Comparison of ENCODE assay signal across 8 mouse cellular contexts in the genomic region with DNA sequence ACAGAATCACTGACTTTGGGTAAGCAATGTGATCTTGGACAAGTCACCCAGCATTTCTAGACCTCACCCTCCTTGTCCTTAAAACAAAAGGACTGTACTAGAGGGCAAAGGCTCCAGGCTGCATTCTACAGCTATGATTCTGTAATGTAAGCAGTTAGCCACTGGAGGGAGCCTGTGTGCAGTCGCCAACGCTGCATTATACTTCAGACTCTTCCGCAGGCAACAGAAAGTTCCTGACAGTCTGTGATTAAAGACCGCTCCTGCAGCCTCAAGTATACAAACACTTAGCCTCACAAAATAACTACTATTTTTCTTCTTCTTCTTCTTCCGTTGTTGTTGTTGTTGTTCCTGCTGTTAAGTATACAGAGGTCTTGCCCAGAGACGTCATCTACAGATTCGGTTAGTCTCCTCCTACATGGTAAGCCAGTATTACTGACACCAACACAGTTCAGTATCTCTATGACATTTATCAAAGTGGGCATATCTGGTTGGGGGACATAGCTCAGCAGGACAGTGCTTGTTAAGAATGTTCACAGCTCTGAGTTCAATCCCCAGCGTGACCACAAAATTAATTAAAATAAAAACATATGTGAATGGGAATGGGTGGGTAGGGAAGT. TPM values are rescaled to one million over a fixed set of nuclear protein-coding genes. Genes with fewer than 3 reads are reported as not detected.
DNase-seq lines count a peak whose midpoint lies in the region; ATAC-seq and TF ChIP-seq lines count a peak whose summit lies in the region.

No protein-coding gene starts in this region.

- no peak for ATAC-seq in neural tube, embryonic 11.5 days (ENCODE audit: insufficient read depth, low FRiP score, low TSS enrichment)
- ATAC-seq in forebrain, embryonic 11.5 days (replicated peaks; ENCODE audit: low FRiP score): 0 out of 2 replicates have a peak, but pooled peaks have one; percentile 36
- ATAC-seq in hindbrain, embryonic 14.5 days (ENCODE audit: low FRiP score): peak; percentile 52; the same call in 1 of the 2 replicates
- 0 out of 2 replicates have a peak, but pooled peaks have one; percentile 11 for ATAC-seq in limb, embryonic 11.5 days (ENCODE audit: insufficient number of reproducible peaks, low FRiP score, low TSS enrichment, low read depth)
- ATAC-seq in midbrain, embryonic 12.5 days (ENCODE audit: low FRiP score, low read depth): no peak

- H3K4me3 ChIP-seq in neural tube, embryonic 11.5 days (ENCODE audit: low read depth, low read length): no peak overlapping the region
- no peak overlapping the region for H3K4me3 ChIP-seq in bone marrow, adult 2 months (replicated peaks; ENCODE audit: control insufficient read depth, low read depth, low read length)
- no peak overlapping the region for H3K4me3 ChIP-seq in forebrain, embryonic 11.5 days (ENCODE audit: low read depth, low read length)
- H3K4me3 ChIP-seq in hindbrain, embryonic 14.5 days (replicated peaks; ENCODE audit: low read length): no peak overlapping the region
- H3K4me3 ChIP-seq in limb, embryonic 11.5 days (ENCODE audit: low read depth, low read length): no peak overlapping the region
- H3K4me3 ChIP-seq in midbrain, embryonic 12.5 days: no peak overlapping the region

- 27% methylated on average over 8 of the region's 8 CpGs for WGBS in neural tube, embryonic 11.5 days
- WGBS in bone marrow, adult 2 months: 14% methylated on average over 8 of the region's 8 CpGs
- WGBS in forebrain, embryonic 11.5 days: 29% methylated on average over 8 of the region's 8 CpGs
- WGBS in hindbrain, embryonic 14.5 days: 27% methylated on average over 8 of the region's 8 CpGs
- WGBS in limb, embryonic 11.5 days: 21% methylated on average over 8 of the region's 8 CpGs
- 29% methylated on average over 8 of the region's 8 CpGs for WGBS in midbrain, embryonic 12.5 days

- DNase-seq in neural tube, embryonic 11.5 days (ENCODE audit: low spot score): peak; percentile 61
- no peak for DNase-seq in neural tube, embryonic 10.5 days (ENCODE audit: extremely low spot score, low spot score)
- peak; percentile 71 for DNase-seq in forebrain, embryonic 11.5 days (ENCODE audit: low spot score)
- peak; percentile 84 for DNase-seq in hindbrain, embryonic 14.5 days (ENCODE audit: low spot score)
- DNase-seq in limb, embryonic 11.5 days (ENCODE audit: low spot score): peak; percentile 78
- DNase-seq in testis, postnatal 10 days (ENCODE audit: low spot score): peak; percentile 61

- TF ChIP-seq CTCF in bone marrow, adult 2 months (IDR thresholded peaks at IDR 0.05; ENCODE audit: control insufficient read depth, insufficient read depth, low read length): peak; percentile 81

- H3K9me3 ChIP-seq in neural tube, embryonic 11.5 days (ENCODE audit: control insufficient read depth, low read length): no peaks in the 10 kb centered on the region
- H3K9me3 ChIP-seq in forebrain, embryonic 11.5 days (ENCODE audit: control insufficient read depth, low read length): no peaks in the 10 kb centered on the region
- H3K9me3 ChIP-seq in hindbrain, embryonic 14.5 days (ENCODE audit: control insufficient read depth, low read length): no peaks in the 10 kb centered on the region
- no peaks in the 10 kb centered on the region for H3K9me3 ChIP-seq in limb, embryonic 11.5 days (ENCODE audit: control insufficient read depth, low read length)
- no peaks in the 10 kb centered on the region for H3K9me3 ChIP-seq in midbrain, embryonic 12.5 days

- H3K4me1 ChIP-seq in neural tube, embryonic 11.5 days (ENCODE audit: control insufficient read depth, insufficient read depth, low read length): no peaks in the 10 kb centered on the region
- peaks cover 1% of the 10 kb centered on the region; the same call in 1 of the 2 replicates for H3K4me1 ChIP-seq in bone marrow, adult 2 months (ENCODE audit: control insufficient read depth, insufficient read depth, low read length)
- 0 out of 2 replicates have a peak, but pooled peaks cover 2% of the 10 kb centered on the region for H3K4me1 ChIP-seq in forebrain, embryonic 11.5 days (replicated peaks; ENCODE audit: control insufficient read depth, insufficient read depth, low read length)
- H3K4me1 ChIP-seq in hindbrain, embryonic 14.5 days (replicated peaks; ENCODE audit: control insufficient read depth, insufficient read depth, low read length): 0 out of 2 replicates have a peak, but pooled peaks cover 8% of the 10 kb centered on the region
- H3K4me1 ChIP-seq in limb, embryonic 11.5 days (ENCODE audit: control insufficient read depth, insufficient read depth, low read length): peaks cover 10% of the 10 kb centered on the region; the same call in 1 of the 2 replicates
- peaks cover 7% of the 10 kb centered on the region; the same call in 1 of the 2 replicates for H3K4me1 ChIP-seq in midbrain, embryonic 12.5 days

- no peak for TF ChIP-seq POLR2A in bone marrow, adult 2 months (IDR thresholded peaks at IDR 0.05; ENCODE audit: borderline replicate concordance, control insufficient read depth, low read depth, low read length)

- H3K27me3 ChIP-seq in neural tube, embryonic 11.5 days (ENCODE audit: control insufficient read depth, insufficient read depth, low read length): no peaks in the 10 kb centered on the region
- H3K27me3 ChIP-seq in forebrain, embryonic 11.5 days (ENCODE audit: control insufficient read depth, insufficient read depth, low read length): no peaks in the 10 kb centered on the region
- H3K27me3 ChIP-seq in hindbrain, embryonic 14.5 days (ENCODE audit: control insufficient read depth, insufficient read depth, low read length): no peaks in the 10 kb centered on the region
- H3K27me3 ChIP-seq in limb, embryonic 11.5 days (ENCODE audit: control insufficient read depth, insufficient read depth, low read length): no peaks in the 10 kb centered on the region
- H3K27me3 ChIP-seq in midbrain, embryonic 12.5 days: peaks cover 13% of the 10 kb centered on the region

- H3K4me2 ChIP-seq in neural tube, embryonic 11.5 days (ENCODE audit: low read depth): no peak overlapping the region
- H3K4me2 ChIP-seq in forebrain, embryonic 11.5 days (ENCODE audit: low read depth, low read length, severe bottlenecking): peak overlapping the region; percentile 31; the same call in 1 of the 2 replicates
- peak overlapping the region; percentile 28; the same call in 1 of the 2 replicates for H3K4me2 ChIP-seq in hindbrain, embryonic 14.5 days (replicated peaks)
- H3K4me2 ChIP-seq in limb, embryonic 11.5 days (ENCODE audit: low read depth, severe bottlenecking): no peak overlapping the region
- H3K4me2 ChIP-seq in midbrain, embryonic 12.5 days (replicated peaks): peak overlapping the region; percentile 36

- H3K27ac ChIP-seq in neural tube, embryonic 11.5 days (ENCODE audit: low read depth, low read length): no peak overlapping the region
- no peak overlapping the region for H3K27ac ChIP-seq in bone marrow, adult 2 months (ENCODE audit: control insufficient read depth, insufficient read depth, low read depth, low read length, poor library complexity)
- no peak overlapping the region for H3K27ac ChIP-seq in forebrain, embryonic 11.5 days (ENCODE audit: low read depth, low read length)
- H3K27ac ChIP-seq in hindbrain, embryonic 14.5 days: no peak overlapping the region
- H3K27ac ChIP-seq in limb, embryonic 11.5 days (replicated peaks; ENCODE audit: low read depth, low read length): no peak overlapping the region
- H3K27ac ChIP-seq in midbrain, embryonic 12.5 days (replicated peaks): no peak overlapping the region

- no peaks in the 10 kb centered on the region for H3K36me3 ChIP-seq in neural tube, embryonic 11.5 days (ENCODE audit: control insufficient read depth, insufficient read depth, low read length)
- H3K36me3 ChIP-seq in forebrain, embryonic 11.5 days (ENCODE audit: control insufficient read depth, insufficient read depth, low read length): no peaks in the 10 kb centered on the region
- no peaks in the 10 kb centered on the region for H3K36me3 ChIP-seq in hindbrain, embryonic 14.5 days (replicated peaks; ENCODE audit: control insufficient read depth, insufficient read depth)
- no peaks in the 10 kb centered on the region for H3K36me3 ChIP-seq in limb, embryonic 11.5 days (ENCODE audit: control insufficient read depth, insufficient read depth, low read length)
- H3K36me3 ChIP-seq in midbrain, embryonic 12.5 days: no peaks in the 10 kb centered on the region

- H3K9ac ChIP-seq in neural tube, embryonic 11.5 days (ENCODE audit: low read length): no peak overlapping the region
- no peak overlapping the region for H3K9ac ChIP-seq in forebrain, embryonic 11.5 days (ENCODE audit: low read length)
- H3K9ac ChIP-seq in hindbrain, embryonic 14.5 days: no peak overlapping the region
- H3K9ac ChIP-seq in limb, embryonic 11.5 days (ENCODE audit: low read length): no peak overlapping the region
- H3K9ac ChIP-seq in midbrain, embryonic 12.5 days (replicated peaks): no peak overlapping the region

RNA-seq across cellular contexts. Expression of a gene that starts 13.0 kb away (rescaled TPM):
- 2.0 and 2.4 TPM in 2 replicates for polyA plus RNA-seq in neural tube, embryonic 11.5 days (2014; fragmentation: Nextera tagmentation; extraction: Ambion mirVana)
- not detected in 2 replicates for polyA plus RNA-seq in bone marrow, adult 2 months (2011; ENCODE audit: insufficient read depth, insufficient read length, low replicate concordance, missing spikeins)
- 0.09 and 0.32 TPM in 2 replicates for polyA plus RNA-seq in forebrain, embryonic 11.5 days (2014; fragmentation: Nextera tagmentation; extraction: Ambion mirVana)
- 0.18 and 0.32 TPM in 2 replicates for polyA plus RNA-seq in hindbrain, embryonic 14.5 days (2014; fragmentation: Nextera tagmentation; extraction: Ambion mirVana)
- 2.9 and 3.5 TPM in 2 replicates for polyA plus RNA-seq in limb, embryonic 11.5 days (2014; fragmentation: Nextera tagmentation; extraction: Ambion mirVana)
- 0.18 and 0.35 TPM in 2 replicates for polyA plus RNA-seq in midbrain, embryonic 12.5 days (2016; fragmentation: Nextera tagmentation; extraction: Ambion mirVana)

RNA-seq across cellular contexts. Expression of a gene that starts 37.6 kb away (rescaled TPM):
- polyA plus RNA-seq in neural tube, embryonic 11.5 days (2014; fragmentation: Nextera tagmentation; extraction: Ambion mirVana): 9.0 and 9.6 TPM in 2 replicates
- 19.8 and 47.3 TPM in 2 replicates for polyA plus RNA-seq in bone marrow, adult 2 months (2011; ENCODE audit: insufficient read depth, insufficient read length, low replicate concordance, missing spikeins)
- polyA plus RNA-seq in forebrain, embryonic 11.5 days (2014; fragmentation: Nextera tagmentation; extraction: Ambion mirVana): 8.6 and 10.9 TPM in 2 replicates
- 3.8 and 3.9 TPM in 2 replicates for polyA plus RNA-seq in hindbrain, embryonic 14.5 days (2014; fragmentation: Nextera tagmentation; extraction: Ambion mirVana)
- 21.8 and 24.1 TPM in 2 replicates for polyA plus RNA-seq in limb, embryonic 11.5 days (2014; fragmentation: Nextera tagmentation; extraction: Ambion mirVana)
- polyA plus RNA-seq in midbrain, embryonic 12.5 days (2016; fragmentation: Nextera tagmentation; extraction: Ambion mirVana): 5.1 and 5.3 TPM in 2 replicates

Comparison
In these comparisons a context has a peak if more than half of its experiments do, and no peak if none do; other contexts are left out.
1. ATAC-seq: peak in forebrain, embryonic 11.5 days (single experiment), hindbrain, embryonic 14.5 days (single experiment) and limb, embryonic 11.5 days (single experiment); none in neural tube, embryonic 11.5 days (single experiment) and midbrain, embryonic 12.5 days (single experiment).
2. H3K4me2 ChIP-seq: peak in forebrain, embryonic 11.5 days (single experiment), hindbrain, embryonic 14.5 days (single experiment) and midbrain, embryonic 12.5 days (single experiment); none in neural tube, embryonic 11.5 days (single experiment) and limb, embryonic 11.5 days (single experiment).